Mouse (Mus musculus) embryonic facial prominence, embryonic 15.5 days (tissue): ENCODE data around the gene Rfc5. TPM values are rescaled to one million over a fixed set of nuclear protein-coding genes. Genes with fewer than 3 reads are reported as not detected.
A peak's percentile ranks its signal among the peaks of the same experiment; 100 is the strongest.
"Not testable (repeated sequence)": the region's sequence is repeated elsewhere in the genome, so short reads cannot be mapped to it uniquely, and the experiment has no call there.

Experiments
- ATAC-seq: fragments of 200-750 bp; cut with Nextera tagmentation; 2 replicates; pipeline ENCODE4 v1.8.0; 2017; ENCODE audit warnings: low read depth, moderate TSS enrichment; ENCODE audit not compliant: insufficient number of reproducible peaks, low FRiP score, low TSS enrichment
- H3K27ac ChIP-seq: fragments of 300-500 bp; sonication (generic); replicated peaks from 2 replicates; pipeline ENCODE4 v1.5.1; 2015; ENCODE audit warnings: mild to moderate bottlenecking, inconsistent platforms
- H3K27me3 ChIP-seq: fragments of 300-500 bp; sonication (generic); 2 replicates; pipeline ENCODE4 v1.6.1; 2015; ENCODE audit warnings: inconsistent platforms
- H3K36me3 ChIP-seq: fragments of 300-500 bp; sonication (generic); 2 replicates; pipeline ENCODE4 v1.6.1; 2015; ENCODE audit warnings: mild to moderate bottlenecking, inconsistent platforms
- H3K4me1 ChIP-seq: fragments of 300-500 bp; sonication (generic); 2 replicates; pipeline ENCODE4 v1.6.1; 2015; ENCODE audit warnings: inconsistent platforms
- H3K4me2 ChIP-seq: fragments of 300-500 bp; sonication (generic); replicated peaks from 2 replicates; pipeline ENCODE4 v1.6.1; 2015; ENCODE audit warnings: mild to moderate bottlenecking, inconsistent platforms
- H3K4me3 ChIP-seq: fragments of 300-500 bp; sonication (generic); replicated peaks from 2 replicates; pipeline ENCODE4 v1.5.1; 2015; ENCODE audit warnings: mild to moderate bottlenecking, inconsistent platforms
- H3K9ac ChIP-seq: fragments of 300-500 bp; sonication (generic); 2 replicates; pipeline ENCODE4 v1.6.1; 2015; ENCODE audit warnings: inconsistent platforms
- H3K9me3 ChIP-seq: fragments of 300-500 bp; sonication (generic); replicated peaks from 2 replicates; pipeline ENCODE4 v1.6.1; 2016; ENCODE audit warnings: inconsistent platforms
- WGBS: fragments of 180-500 bp; shearing (Covaris S2); methylation state at CpG from one replicate; pipeline ENCODE4 v1.1.7; 2015; 5-methylcytosine and 5-hydroxymethylcytosine counted together
- polyA plus RNA-seq: library from polyadenylated mRNA; unstranded; fragments of >200 nt; fragmentation: Nextera tagmentation; extraction: Ambion mirVana; gene quantifications from 2 replicates; pipeline ENCODE4 v1.2.1, GENCODE M21; 2015

Gene Rfc5
- polyA plus RNA-seq, 1 experiment from 2014 or later: 83.6 TPM

- 83% methylated on average over 5 of the region's 5 CpGs for WGBS
- not testable (repeated sequence) for ATAC-seq, H3K27me3 ChIP-seq
Measured at GRCm38 (mm10) chr5:117344496-117344895, 44.4 kb downstream of the Rfc5 start.

DNA sequence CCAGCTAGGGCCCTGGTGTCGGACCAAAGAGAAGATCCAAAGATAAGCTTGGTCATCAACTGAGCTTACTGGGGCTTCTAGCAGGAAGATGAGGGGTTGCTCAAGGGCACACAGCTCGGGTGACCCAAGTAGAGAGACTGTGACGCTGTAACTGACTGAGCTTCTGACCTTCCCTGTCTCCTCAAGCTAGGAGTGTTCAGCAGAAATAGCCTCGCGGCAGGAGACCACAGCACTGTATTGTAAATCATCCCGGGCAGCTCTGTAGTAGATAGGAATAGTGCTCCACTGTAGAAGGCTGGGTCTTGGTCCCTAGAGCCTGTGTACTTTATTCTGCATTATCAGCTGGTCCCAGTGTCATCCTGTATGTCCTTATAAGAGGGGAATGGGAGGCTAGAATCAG lies 47.0 kb downstream of the Rfc5 start:
- Histone ChIP-seq H3K4me2 (no peak overlapping the region), H3K27ac (no peak overlapping the region), H3K4me3 (no peak overlapping the region), H3K4me1 (no peaks in the 10 kb centered on the region), H3K9ac (no peak overlapping the region), H3K9me3 (no peaks in the 10 kb centered on the region), H3K36me3 (peaks cover 15% of the 10 kb centered on the region; the same call in 1 of the 2 replicates), H3K27me3 (no peaks in the 10 kb centered on the region)
- no peak for ATAC-seq
- 83% methylated on average over 6 of the region's 6 CpGs for WGBS

More at GRCm38 (mm10) chr5:117344496-117344895, 44.4 kb downstream of the Rfc5 start:
- not testable (repeated sequence) for H3K4me2 ChIP-seq, H3K4me3 ChIP-seq, H3K27ac ChIP-seq, H3K9me3 ChIP-seq, H3K9ac ChIP-seq, H3K4me1 ChIP-seq
- peaks cover 13% of the 10 kb centered on the region; the same call in 1 of the 2 replicates for H3K36me3 ChIP-seq

GRCm38 (mm10) chr5:117340081-117340480 lies 48.8 kb downstream of the Rfc5 start:
- Histone ChIP-seq H3K9ac (no peak overlapping the region), H3K4me2 (no peak overlapping the region), H3K36me3 (peaks cover 15% of the 10 kb centered on the region; the same call in 1 of the 2 replicates), H3K27ac (no peak overlapping the region), H3K27me3 (no peaks in the 10 kb centered on the region), H3K4me3 (no peak overlapping the region), H3K4me1 (no peaks in the 10 kb centered on the region), H3K9me3 (no peaks in the 10 kb centered on the region)
- no peak for ATAC-seq
- 67% methylated on average over 6 of the region's 6 CpGs for WGBS

GRCm38 (mm10) chr5:117338503-117338902 lies 50.3 kb downstream of the Rfc5 start:
- H3K9me3 ChIP-seq: no peaks in the 10 kb centered on the region
- no peak for ATAC-seq
- WGBS: 84% methylated on average over 8 of the region's 8 CpGs
- H3K4me2 ChIP-seq: no peak overlapping the region
- H3K36me3 ChIP-seq: peaks cover 16% of the 10 kb centered on the region; the same call in 1 of the 2 replicates
- H3K4me3 ChIP-seq: no peak overlapping the region
- no peak overlapping the region for H3K9ac ChIP-seq
- no peaks in the 10 kb centered on the region for H3K4me1 ChIP-seq
- no peaks in the 10 kb centered on the region for H3K27me3 ChIP-seq
- no peak overlapping the region for H3K27ac ChIP-seq

DNA sequence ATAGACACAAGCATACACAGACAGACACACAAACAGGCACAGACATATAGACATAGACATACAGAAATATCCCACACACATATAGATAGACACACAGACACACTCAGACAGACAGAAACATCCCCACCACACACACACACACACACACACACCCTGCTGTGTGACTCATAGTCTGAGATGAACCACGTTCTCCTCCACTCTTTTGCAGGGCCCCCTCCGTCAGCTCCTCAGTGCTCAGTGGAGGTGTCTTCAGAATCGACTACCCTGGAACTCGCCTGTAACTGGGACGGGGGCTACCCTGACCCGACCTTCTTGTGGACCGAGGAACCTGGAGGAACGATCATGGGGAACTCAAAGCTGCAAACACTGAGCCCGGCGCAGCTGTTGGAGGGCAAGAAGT lies 50.8 kb downstream of the Rfc5 start:
- no peaks in the 10 kb centered on the region for H3K9me3 ChIP-seq
- H3K4me2 ChIP-seq: no peak overlapping the region
- H3K9ac ChIP-seq: no peak overlapping the region
- no peak for ATAC-seq
- H3K36me3 ChIP-seq: peaks cover 15% of the 10 kb centered on the region; the same call in 1 of the 2 replicates
- H3K4me1 ChIP-seq: no peaks in the 10 kb centered on the region
- 87% methylated on average over 10 of the region's 10 CpGs for WGBS
- H3K27me3 ChIP-seq: no peaks in the 10 kb centered on the region
- H3K4me3 ChIP-seq: no peak overlapping the region
- H3K27ac ChIP-seq: no peak overlapping the region

DNA sequence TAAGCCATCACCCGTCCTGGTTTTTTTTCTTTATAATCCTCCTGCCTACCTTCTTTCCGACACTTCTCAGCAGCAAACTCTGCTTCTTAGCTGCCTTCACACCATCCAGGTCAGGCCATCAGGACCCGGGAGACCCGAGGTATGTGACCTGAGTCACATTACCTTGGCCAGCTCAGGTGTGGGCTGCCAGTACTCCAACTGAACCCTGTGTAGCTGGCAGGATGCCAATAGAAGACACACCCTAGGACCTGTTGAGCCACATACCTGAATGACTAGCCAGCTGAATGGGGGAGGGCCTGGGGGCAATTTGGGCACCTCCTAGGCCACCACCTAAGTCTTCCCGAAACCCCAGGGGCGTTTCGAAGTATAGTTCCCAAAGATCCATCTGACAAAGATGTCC lies 58.4 kb downstream of the Rfc5 start:
- 76% methylated on average over 7 of the region's 7 CpGs for WGBS

More for the DNA sequence above, 58.4 kb downstream of the Rfc5 start:
- Histone ChIP-seq H3K9me3 (no peaks in the 10 kb centered on the region), H3K4me2 (no peak overlapping the region), H3K4me1 (no peaks in the 10 kb centered on the region), H3K27ac (no peak overlapping the region), H3K27me3 (no peaks in the 10 kb centered on the region), H3K9ac (no peak overlapping the region), H3K36me3 (0 out of 2 replicates have a peak, but pooled peaks cover 4% of the 10 kb centered on the region), H3K4me3 (no peak overlapping the region)
- peak; percentile 63; the same call in 1 of the 2 replicates for ATAC-seq

Other genes with a start within 250 kb of the Rfc5 start
- 714 and 731 TPM in 2 replicates for gene Pebp1, start 101.4 kb downstream of the Rfc5 start, polyA plus RNA-seq
- gene Vsig10, start 70.0 kb downstream of the Rfc5 start, polyA plus RNA-seq: 11.2 and 14.4 TPM in 2 replicates
- gene Wsb2, start 31.7 kb downstream of the Rfc5 start, polyA plus RNA-seq: 77.8 and 80.3 TPM in 2 replicates
- gene Ksr2, start 25.0 kb upstream of the Rfc5 start, polyA plus RNA-seq: 0.88 and 1.1 TPM in 2 replicates